Mouse (Mus musculus) colon, adult 2 months (tissue): ENCODE data around the gene Olfr1174-ps. TPM values are rescaled to one million over a fixed set of nuclear protein-coding genes. Genes with fewer than 3 reads are reported as not detected.

Experiments used
- polyA plus RNA-seq: library from polyadenylated mRNA; depleted of rRNA; stranded (reverse); fragments of >200 nt; gene quantifications from 2 replicates; pipeline ENCODE4 v1.2.3, GENCODE M21; 2012; rRNA removed

The Olfr1174-ps gene
- not detected in 2 replicates for polyA plus RNA-seq

DNA sequence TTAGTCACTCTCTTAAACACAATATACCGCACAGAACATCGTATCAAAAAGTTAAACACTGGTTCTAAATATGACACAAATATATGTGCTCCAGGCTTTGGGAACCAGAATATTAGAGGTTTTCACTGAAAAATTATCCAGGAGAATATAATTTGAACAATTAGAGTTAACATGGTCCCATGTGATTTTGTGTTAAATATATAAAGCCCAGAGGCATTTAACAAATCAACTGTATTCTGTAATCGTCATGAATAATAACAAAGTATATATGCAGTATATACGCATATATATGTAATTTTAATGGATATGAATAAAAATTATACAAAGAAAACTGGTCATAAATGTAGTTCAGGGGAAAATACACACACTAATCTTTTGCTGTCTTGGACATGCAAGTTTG, at the start of gene Olfr1174-ps:
Olfr1174-ps (minus strand) TSS at position 101 of the 400 bp plus-strand sequence.

DNA sequence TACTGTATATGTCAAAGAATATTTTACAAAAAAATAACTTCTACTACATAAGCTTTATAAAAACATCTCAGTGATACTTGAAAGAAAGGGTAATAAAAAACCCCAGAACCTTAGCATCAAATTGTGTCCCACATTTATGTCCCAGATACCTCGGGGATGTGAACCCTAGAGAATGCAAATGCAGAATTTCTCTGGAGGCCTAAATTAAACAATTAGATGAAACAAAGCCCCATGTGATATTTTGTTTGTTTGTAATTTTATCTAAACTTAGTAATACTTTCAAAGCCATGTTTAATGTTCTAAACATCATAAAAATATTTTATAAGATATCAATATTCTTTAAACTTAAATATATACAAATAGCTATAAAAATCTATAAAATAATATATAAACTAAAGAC, 31.5 kb upstream of the Olfr1174-ps start, which contains the start of gene Olfr1177-ps:
Olfr1177-ps (minus strand) TSS at position 101 of the 400 bp plus-strand sequence.

DNA sequence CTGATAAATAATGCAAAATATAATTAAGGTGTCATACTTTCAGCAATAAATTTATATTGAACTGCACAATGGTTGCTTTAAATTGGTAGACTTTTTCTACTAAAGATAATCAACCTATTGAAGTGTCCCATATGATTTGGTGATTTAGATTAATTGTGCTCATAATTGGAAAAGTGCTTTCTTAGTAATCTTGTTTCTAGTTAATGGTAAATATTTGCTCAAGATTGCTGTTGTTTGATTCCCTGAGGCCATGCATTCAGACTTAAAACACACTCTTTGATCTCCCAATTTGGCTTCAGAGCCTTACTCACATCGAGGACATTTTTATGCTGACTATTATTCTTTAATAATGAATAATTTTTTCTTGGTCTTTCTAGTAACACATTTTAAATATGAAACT, 21.5 kb upstream of the Olfr1174-ps start, which contains the start of gene Olfr1176:
Olfr1176 (plus strand) TSS at position 301 of the 400 bp plus-strand sequence.

DNA sequence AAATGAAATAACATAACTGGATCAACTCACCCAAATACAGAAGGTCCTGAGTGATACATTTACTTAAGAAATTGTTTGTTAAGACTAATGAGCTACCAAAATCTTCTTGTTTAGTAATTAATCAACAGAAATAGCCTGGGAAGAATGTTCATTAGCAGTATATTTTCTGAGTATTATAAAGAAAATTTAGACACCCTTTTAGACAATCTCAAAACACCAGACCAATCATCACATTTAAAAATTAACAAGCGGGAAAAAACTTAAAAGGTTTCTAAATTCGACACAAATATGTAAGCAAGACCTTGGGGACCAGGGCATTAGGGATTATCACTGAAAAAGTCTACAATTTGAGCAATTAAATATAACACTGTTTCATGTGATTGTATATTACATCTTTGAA, 12.2 kb upstream of the Olfr1174-ps start, which contains the start of gene Olfr1175-ps:
Olfr1175-ps (minus strand) TSS at position 101 of the 400 bp plus-strand sequence.

DNA sequence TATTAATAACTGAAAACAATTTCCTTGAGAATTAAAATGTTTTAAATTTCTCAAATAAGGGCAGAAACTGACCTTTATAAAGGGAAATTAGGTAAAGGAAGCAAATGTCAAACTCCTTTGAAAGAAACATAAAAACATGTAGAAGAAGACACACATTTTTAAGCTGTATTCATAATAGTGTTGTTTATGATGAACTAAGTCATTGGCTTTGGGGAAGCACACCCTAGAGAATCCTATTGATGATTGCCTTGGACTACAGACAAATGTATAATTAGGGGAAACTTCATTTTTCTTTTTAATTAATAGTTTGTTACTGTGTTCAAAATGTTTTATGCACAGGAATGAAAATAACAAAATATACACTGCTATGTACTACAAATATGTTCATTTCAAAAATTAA, 35.2 kb downstream of the Olfr1174-ps start, which contains the start of gene Olfr1173:
Olfr1173 (minus strand) TSS at position 101 of the 400 bp plus-strand sequence.

Other genes with a start within 250 kb of the Olfr1174-ps start
- not detected in 2 replicates for gene Olfr1163, start 243.3 kb downstream of the Olfr1174-ps start, polyA plus RNA-seq
- not detected in 2 replicates for gene Olfr1164, start 221.2 kb downstream of the Olfr1174-ps start, polyA plus RNA-seq
- gene Olfr1166, start 186.9 kb downstream of the Olfr1174-ps start, polyA plus RNA-seq: not detected in 2 replicates
- gene Olfr1167, start 159.9 kb downstream of the Olfr1174-ps start, polyA plus RNA-seq: not detected in 2 replicates
- gene Olfr1168, start 133.3 kb downstream of the Olfr1174-ps start, polyA plus RNA-seq: not detected in 2 replicates
- gene Olfr1170, start 86.8 kb downstream of the Olfr1174-ps start, polyA plus RNA-seq: not detected in 2 replicates
- not detected in 2 replicates for gene Olfr1173, start 35.3 kb downstream of the Olfr1174-ps start, polyA plus RNA-seq
- gene Olfr1175-ps, start 12.1 kb upstream of the Olfr1174-ps start, polyA plus RNA-seq: not detected in 2 replicates
- gene Olfr1176, start 21.6 kb upstream of the Olfr1174-ps start, polyA plus RNA-seq: not detected in 2 replicates
- not detected in 2 replicates for gene Olfr1177-ps, start 31.4 kb upstream of the Olfr1174-ps start, polyA plus RNA-seq
- not detected in 2 replicates for gene Olfr1178, start 71.9 kb upstream of the Olfr1174-ps start, polyA plus RNA-seq
- not detected in 2 replicates for gene Olfr1179, start 91.3 kb upstream of the Olfr1174-ps start, polyA plus RNA-seq
- not detected in 2 replicates for gene Olfr1180, start 104.0 kb upstream of the Olfr1174-ps start, polyA plus RNA-seq
- not detected in 2 replicates for gene Olfr1181, start 111.0 kb upstream of the Olfr1174-ps start, polyA plus RNA-seq
- not detected in 2 replicates for gene Gm13757, start 134.0 kb upstream of the Olfr1174-ps start, polyA plus RNA-seq
- gene Olfr1183, start 139.7 kb upstream of the Olfr1174-ps start, polyA plus RNA-seq: not detected in 2 replicates
- gene Olfr1184, start 168.5 kb upstream of the Olfr1174-ps start, polyA plus RNA-seq: not detected in 2 replicates
- gene Olfr1185-ps1, start 178.2 kb upstream of the Olfr1174-ps start, polyA plus RNA-seq: not detected in 2 replicates
- not detected in 2 replicates for gene Olfr1186, start 203.4 kb upstream of the Olfr1174-ps start, polyA plus RNA-seq
- not detected in 2 replicates for gene Olfr1188, start 241.8 kb upstream of the Olfr1174-ps start, polyA plus RNA-seq